Mouse (Mus musculus): ENCODE results near the gene Rnf227. TPM values are rescaled to one million over a fixed set of nuclear protein-coding genes. Genes with fewer than 3 reads are reported as not detected.
A peak's percentile ranks its signal among the peaks of the same experiment; 100 is the strongest.

Gene Rnf227
- total and polyA plus RNA-seq, 2 experiments from 2014 or later, result 225 to 231 TPM

DNA sequence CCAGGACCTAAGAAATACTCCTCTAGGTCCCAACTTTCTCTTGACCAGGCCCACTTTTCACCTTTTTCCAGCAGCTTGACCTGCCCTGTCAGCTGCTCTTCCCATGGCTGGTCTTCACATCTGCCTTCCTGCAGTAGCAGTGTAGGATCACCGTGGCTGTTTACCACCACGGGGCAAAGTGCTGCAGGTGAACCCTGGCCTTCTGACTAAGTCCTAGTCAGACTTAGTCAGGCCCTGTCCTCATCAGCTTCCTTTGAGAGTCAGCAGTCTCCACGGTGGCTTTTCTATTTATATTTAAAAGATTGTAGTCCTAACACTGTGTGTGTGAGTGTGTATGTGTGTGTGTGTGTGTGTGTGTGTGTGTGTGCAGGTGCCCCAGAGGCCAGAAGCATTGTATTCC is 37.5 kb downstream of the Rnf227 start:
- Histone ChIP-seq H3K27ac (ENCODE audit: low read depth, low read length) (no peak overlapping the region), H3K4me3 (ENCODE audit: low read depth, low read length) (no peak overlapping the region), H3K27me3 (ENCODE audit: insufficient read depth, low read length) (no peaks in the 10 kb centered on the region), H3K9me3 (ENCODE audit: low read length) (no peaks in the 10 kb centered on the region), H3K4me2 (ENCODE audit: low read depth) (no peak overlapping the region), H3K9ac (no peak overlapping the region), H3K4me1 (ENCODE audit: insufficient read depth) (no peaks in the 10 kb centered on the region), H3K36me3 (ENCODE audit: insufficient read depth) (0 out of 2 replicates have a peak, but pooled peaks cover 4% of the 10 kb centered on the region)
- WGBS, result 73% methylated on average over 3 of the region's 3 CpGs
- DNase-seq, result no peak
- no peak for TF ChIP-seq CTCF (IDR thresholded peaks at IDR 0.05; ENCODE audit: low read depth)
- no peak for ATAC-seq

DNA sequence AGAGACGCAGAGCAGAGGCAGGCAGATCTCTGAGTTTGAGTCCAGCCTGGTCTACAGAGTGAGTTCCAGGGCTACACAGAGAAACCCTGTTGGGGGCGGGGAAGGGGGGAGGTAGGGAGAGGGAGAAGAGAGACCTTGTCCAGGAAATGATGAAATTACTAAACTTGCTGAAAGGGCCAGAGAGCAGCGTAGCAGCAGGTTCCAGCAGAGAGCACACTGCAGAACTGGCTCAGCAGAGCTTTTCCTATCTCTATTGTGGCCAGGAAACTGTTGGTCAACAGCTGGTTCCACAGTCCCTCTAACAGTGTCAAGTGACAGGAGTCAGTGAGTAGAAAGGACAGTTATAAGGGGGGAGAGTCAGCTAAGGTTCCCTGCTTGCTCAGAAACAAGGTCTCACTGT is 39.3 kb downstream of the Rnf227 start:
- Histone ChIP-seq H3K27ac (ENCODE audit: low read depth, low read length) (no peak overlapping the region), H3K27me3 (ENCODE audit: insufficient read depth, low read length) (no peaks in the 10 kb centered on the region), H3K9me3 (ENCODE audit: low read length) (no peaks in the 10 kb centered on the region), H3K4me1 (ENCODE audit: insufficient read depth) (no peaks in the 10 kb centered on the region), H3K9ac (no peak overlapping the region), H3K36me3 (ENCODE audit: insufficient read depth) (no peaks in the 10 kb centered on the region), H3K4me3 (ENCODE audit: low read depth, low read length) (no peak overlapping the region), H3K4me2 (ENCODE audit: low read depth) (no peak overlapping the region)
- 89% methylated on average over 3 of the region's 3 CpGs for WGBS
- DNase-seq (no peak), ATAC-seq (no peak)
- no peak for TF ChIP-seq CTCF (IDR thresholded peaks at IDR 0.05; ENCODE audit: low read depth)

DNA sequence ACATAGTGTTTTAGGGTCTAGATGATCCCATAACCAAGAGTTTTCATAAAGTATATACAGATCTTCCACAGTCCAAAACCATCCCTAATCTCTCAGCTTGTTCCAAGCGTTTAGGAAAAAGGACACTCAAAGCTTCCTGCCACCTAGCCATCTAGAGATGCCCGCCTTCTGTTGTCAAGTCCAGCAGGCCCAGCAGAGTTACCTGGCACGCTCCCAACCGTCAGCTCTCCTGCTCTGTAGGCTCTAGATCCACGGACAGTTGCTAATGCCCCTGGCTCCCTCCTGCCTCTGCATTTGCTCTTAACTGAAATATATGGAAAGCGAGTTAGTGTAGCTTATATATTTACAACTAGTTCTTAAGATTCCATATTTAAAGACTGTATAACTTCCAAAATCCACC is 41.1 kb downstream of the Rnf227 start:
- Histone ChIP-seq H3K4me2 (ENCODE audit: low read depth) (no peak overlapping the region), H3K9ac (no peak overlapping the region), H3K4me3 (ENCODE audit: low read depth, low read length) (no peak overlapping the region), H3K27me3 (ENCODE audit: insufficient read depth, low read length) (no peaks in the 10 kb centered on the region), H3K36me3 (ENCODE audit: insufficient read depth) (no peaks in the 10 kb centered on the region), H3K4me1 (ENCODE audit: insufficient read depth) (no peaks in the 10 kb centered on the region), H3K9me3 (ENCODE audit: low read length) (no peaks in the 10 kb centered on the region), H3K27ac (ENCODE audit: low read depth, low read length) (no peak overlapping the region)
- ATAC-seq (no peak), DNase-seq (no peak)
- TF ChIP-seq CTCF (IDR thresholded peaks at IDR 0.05; ENCODE audit: low read depth), result no peak
- 66% methylated on average over 6 of the region's 6 CpGs for WGBS

DNA sequence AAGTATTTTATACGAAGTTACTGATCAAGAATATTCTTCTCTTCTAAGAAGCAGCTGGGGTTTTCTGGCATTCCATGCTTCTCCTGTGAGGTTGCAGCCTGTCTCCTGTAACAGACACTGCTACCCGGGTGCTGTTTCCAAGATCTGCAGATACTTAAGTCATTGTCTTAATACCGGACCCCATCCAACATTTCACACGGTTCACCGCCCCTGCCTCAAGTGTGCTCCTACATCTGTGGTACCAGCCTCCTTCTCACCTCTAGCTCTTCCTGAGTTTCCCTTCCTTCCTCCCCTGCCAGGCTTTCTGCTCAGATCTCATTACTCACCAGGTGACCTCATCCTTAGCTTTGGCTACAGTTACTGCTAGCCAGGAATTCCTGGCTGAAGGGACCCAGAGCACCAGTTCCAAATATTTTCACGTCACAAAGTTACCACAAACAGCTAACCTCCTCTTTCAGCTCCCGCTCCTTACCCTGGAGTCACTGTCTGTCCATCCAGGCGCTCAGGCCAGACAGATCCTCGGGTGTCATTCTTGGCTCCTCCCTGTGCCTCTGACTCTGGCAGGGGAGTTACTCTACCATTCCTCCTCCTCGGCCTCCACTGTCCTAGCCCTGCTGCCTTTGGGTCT is 42.3 kb downstream of the Rnf227 start:
- no peaks in the 10 kb centered on the region for H3K4me1 ChIP-seq (ENCODE audit: insufficient read depth)
- no peak overlapping the region for H3K9ac ChIP-seq
- no peak overlapping the region for H3K4me2 ChIP-seq (ENCODE audit: low read depth)
- H3K27me3 ChIP-seq (ENCODE audit: insufficient read depth, low read length), result no peaks in the 10 kb centered on the region
- no peak for DNase-seq
- TF ChIP-seq CTCF (IDR thresholded peaks at IDR 0.05; ENCODE audit: low read depth), result no peak
- no peak overlapping the region for H3K4me3 ChIP-seq (ENCODE audit: low read depth, low read length)
- no peak overlapping the region for H3K27ac ChIP-seq (ENCODE audit: low read depth, low read length)
- no peaks in the 10 kb centered on the region for H3K36me3 ChIP-seq (ENCODE audit: insufficient read depth)
- WGBS, result 54% methylated on average over 10 of the region's 10 CpGs
- H3K9me3 ChIP-seq (ENCODE audit: low read length), result no peaks in the 10 kb centered on the region
- no peak for ATAC-seq

DNA sequence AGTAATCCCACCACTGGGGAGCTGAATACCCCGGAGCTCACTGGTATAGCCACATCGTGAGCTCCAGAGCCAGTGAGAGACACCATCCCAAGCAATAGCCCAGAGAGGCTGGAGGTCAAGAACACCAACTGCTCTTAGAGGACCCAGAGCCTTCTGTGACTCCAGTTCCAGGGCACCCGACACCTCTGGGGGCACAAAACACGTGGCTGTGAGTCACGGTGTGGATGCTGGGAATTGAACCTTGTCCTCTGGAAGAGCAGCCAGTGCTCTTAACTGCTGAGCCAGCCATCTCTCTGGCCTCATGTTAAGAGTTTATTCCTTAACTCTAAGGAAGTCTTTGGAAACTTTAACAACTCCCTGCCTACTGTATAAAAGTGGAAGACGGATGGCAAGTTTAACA is 44.7 kb downstream of the Rnf227 start:
- Histone ChIP-seq H3K4me3 (ENCODE audit: low read depth, low read length) (no peak overlapping the region), H3K9me3 (ENCODE audit: low read length) (no peaks in the 10 kb centered on the region), H3K9ac (no peak overlapping the region), H3K27ac (ENCODE audit: low read depth, low read length) (no peak overlapping the region), H3K4me2 (ENCODE audit: low read depth) (no peak overlapping the region), H3K36me3 (ENCODE audit: insufficient read depth) (no peaks in the 10 kb centered on the region), H3K4me1 (ENCODE audit: insufficient read depth) (no peaks in the 10 kb centered on the region), H3K27me3 (ENCODE audit: insufficient read depth, low read length) (no peaks in the 10 kb centered on the region)
- WGBS, result 79% methylated on average over 6 of the region's 6 CpGs
- DNase-seq (no peak), ATAC-seq (no peak)
- TF ChIP-seq CTCF (IDR thresholded peaks at IDR 0.05; ENCODE audit: low read depth), result no peak

DNA sequence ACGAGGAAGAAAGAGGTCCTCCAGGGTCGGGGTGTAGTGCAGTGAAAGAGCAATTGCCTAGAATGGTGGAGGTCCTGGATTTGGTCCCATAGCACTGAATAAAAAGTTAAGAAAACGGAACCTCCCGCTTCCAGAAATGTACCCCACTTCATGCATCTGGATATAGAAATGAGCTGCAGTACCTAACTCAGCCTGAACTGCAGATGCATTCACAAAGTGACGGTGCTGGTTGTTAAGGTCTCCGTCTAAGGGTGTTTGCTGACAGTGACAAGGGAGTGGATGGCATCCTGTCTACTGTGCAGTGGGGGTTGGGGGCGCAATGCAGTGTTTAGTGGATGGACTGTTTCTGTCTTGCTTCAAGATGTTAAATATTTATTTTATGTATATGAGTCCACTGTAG is 46.5 kb downstream of the Rnf227 start:
- 78% methylated on average over 7 of the region's 7 CpGs for WGBS
- Histone ChIP-seq H3K9me3 (ENCODE audit: low read length) (no peaks in the 10 kb centered on the region), H3K9ac (no peak overlapping the region)

DNA sequence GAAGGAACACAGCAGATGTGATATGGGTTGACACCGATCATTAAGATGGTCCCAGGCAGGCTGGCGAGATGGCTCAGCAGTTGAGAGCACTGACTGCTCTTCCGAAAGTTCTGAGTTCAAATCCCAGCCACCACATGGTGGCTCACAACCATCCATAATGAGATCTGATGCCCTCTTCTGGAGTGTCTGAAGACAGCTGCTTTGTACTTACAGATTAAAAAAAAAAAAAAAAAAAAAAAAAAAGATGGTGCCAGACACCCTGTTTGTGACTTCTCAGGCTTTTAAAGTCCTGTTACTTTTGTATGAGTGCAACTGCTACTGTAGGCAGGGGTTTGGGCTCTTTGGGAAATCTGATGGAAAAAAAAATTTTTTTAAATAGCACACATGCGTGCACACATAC is 48.4 kb downstream of the Rnf227 start:
- 93% methylated on average over 4 of the region's 4 CpGs for WGBS
- Histone ChIP-seq H3K9me3 (ENCODE audit: low read length) (no peaks in the 10 kb centered on the region), H3K27ac (ENCODE audit: low read depth, low read length) (no peak overlapping the region), H3K36me3 (ENCODE audit: insufficient read depth) (0 out of 2 replicates have a peak, but pooled peaks cover 4% of the 10 kb centered on the region), H3K4me3 (ENCODE audit: low read depth, low read length) (no peak overlapping the region), H3K27me3 (ENCODE audit: insufficient read depth, low read length) (no peaks in the 10 kb centered on the region), H3K9ac (no peak overlapping the region), H3K4me2 (ENCODE audit: low read depth) (no peak overlapping the region), H3K4me1 (ENCODE audit: insufficient read depth) (no peaks in the 10 kb centered on the region)
- TF ChIP-seq CTCF (IDR thresholded peaks at IDR 0.05; ENCODE audit: low read depth), result 0 out of 2 replicates have a peak, but pooled peaks have one; percentile 20
- no peak for DNase-seq
- ATAC-seq, result no peak

More for the DNA sequence above, 46.5 kb downstream of the Rnf227 start:
- Histone ChIP-seq H3K4me3 (ENCODE audit: low read depth, low read length) (no peak overlapping the region), H3K27me3 (ENCODE audit: insufficient read depth, low read length) (no peaks in the 10 kb centered on the region), H3K36me3 (ENCODE audit: insufficient read depth) (no peaks in the 10 kb centered on the region), H3K27ac (ENCODE audit: low read depth, low read length) (no peak overlapping the region), H3K4me2 (ENCODE audit: low read depth) (no peak overlapping the region), H3K4me1 (ENCODE audit: insufficient read depth) (no peaks in the 10 kb centered on the region)
- peak; percentile 51; the same call in 1 of the 2 replicates for TF ChIP-seq CTCF (IDR thresholded peaks at IDR 0.05; ENCODE audit: low read depth)
- DNase-seq (no peak), ATAC-seq (peak; percentile 38; the same call in 1 of the 2 replicates)

Measured in forebrain, postnatal 0 days (tissue).